Mouse (Mus musculus) frontal cortex, postnatal 36 days (tissue): ENCODE data around the gene Gm21976.
A peak's percentile ranks its signal among the peaks of the same experiment; 100 is the strongest.

Experiments used
- DNase-seq, 2 experiments: peaks; one replicate each; pipeline ENCODE4 v3.0.0; 2022; ENCODE audit warnings: low spot score in 2 of 2

Gene Gm21976

DNA sequence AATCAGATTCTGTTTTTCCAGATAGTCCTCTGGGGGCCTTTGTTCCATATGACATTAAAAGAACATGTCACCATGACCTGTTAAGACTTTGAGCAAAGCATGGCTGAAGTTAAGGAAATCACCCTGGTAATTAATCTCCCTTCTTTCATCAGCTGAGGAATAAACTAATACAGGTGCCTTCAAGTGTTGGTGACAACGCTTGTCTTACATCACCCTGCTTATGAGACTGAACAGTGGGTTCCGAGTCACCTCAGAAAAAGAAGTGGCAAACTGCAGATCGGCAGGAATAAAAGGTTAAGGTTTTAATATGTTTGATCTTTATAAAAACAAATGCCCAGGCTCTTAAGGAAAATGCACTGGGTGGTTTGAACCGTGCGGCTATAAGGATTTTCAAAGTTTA is at the start of gene Gm21976:
Gm21976 (plus strand) TSS at position 202 of the 400 bp plus-strand sequence.
- no peak for DNase-seq

DNA sequence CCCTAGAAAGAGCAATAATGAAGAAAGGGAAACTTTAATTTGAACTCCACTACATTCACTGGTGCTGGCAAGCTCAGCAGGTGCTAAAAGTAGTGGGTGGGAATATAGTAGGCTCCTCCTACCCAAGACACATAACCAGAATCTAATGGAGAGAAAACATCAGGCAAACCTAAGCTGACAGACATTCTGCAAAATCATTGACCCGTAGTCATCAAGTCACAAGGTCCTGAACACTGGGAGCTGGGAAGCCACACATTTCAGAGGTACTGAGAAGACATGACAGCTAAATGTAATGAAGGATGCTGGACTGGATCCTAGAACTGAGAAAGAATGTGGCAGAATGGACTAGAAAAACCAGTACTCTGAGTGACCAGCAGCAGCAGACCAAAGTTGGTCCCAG is 49.2 kb upstream of the Gm21976 start:
- no peak for DNase-seq

GRCm38 (mm10) chr13:98235451-98235850 is 44.2 kb upstream of the Gm21976 start:
- peak in 1 of 2 experiments; percentile 14 for DNase-seq

GRCm38 (mm10) chr13:98239978-98240641 is 39.6 kb upstream of the Gm21976 start:
- peak; percentile 81 to 90 for DNase-seq

GRCm38 (mm10) chr13:98241531-98242282 is 38.0 kb upstream of the Gm21976 start:
- DNase-seq = no peak

GRCm38 (mm10) chr13:98244571-98245350 is 34.9 kb upstream of the Gm21976 start:
- DNase-seq = no peak

DNA sequence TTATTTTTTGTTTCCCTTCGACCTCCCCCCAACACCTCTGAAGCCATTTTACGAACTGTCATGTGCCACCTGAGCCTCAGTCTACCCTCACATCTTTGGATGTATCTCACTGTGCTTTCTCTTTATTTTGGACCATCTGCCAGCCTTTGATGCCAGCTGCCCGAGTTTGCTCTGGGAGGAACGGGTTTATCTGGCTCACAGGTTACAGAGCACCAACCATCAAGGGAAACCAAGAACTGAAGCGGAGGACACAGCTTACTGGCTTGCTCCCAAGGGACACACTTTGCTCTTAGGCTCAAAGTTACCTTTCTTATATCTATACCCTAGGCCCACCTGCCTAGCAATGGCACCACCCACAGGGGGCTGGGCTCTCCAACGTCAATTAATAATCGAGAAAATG is 34.3 kb upstream of the Gm21976 start:
- no peak for DNase-seq

DNA sequence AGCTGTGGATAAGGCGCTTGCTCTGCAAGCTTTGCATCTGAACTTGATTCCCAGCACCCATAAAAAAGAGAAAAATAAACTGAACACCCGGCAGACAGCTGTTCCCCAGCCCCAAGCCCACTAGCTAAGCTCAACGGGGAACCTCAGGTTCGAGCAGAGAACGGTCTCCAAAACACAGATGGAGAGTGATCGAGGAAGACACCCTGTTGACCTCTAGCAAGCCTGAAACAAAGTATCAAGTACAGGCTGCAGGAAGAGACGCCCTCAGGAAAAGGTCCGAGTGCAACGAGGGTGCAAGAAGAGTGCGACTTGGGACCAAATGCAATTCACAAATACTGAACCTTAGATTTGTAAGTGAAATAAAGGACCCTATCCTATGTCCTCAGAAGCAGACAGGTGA is 30.1 kb upstream of the Gm21976 start:
- DNase-seq = no peak

GRCm38 (mm10) chr13:98254921-98255320 is 24.8 kb upstream of the Gm21976 start:
- peak; percentile 60 to 84 for DNase-seq

GRCm38 (mm10) chr13:98262636-98263457 is 16.8 kb upstream of the Gm21976 start, which contains the start of the genes Utp15 and Ankra2:
Utp15 (minus strand) TSS chr13:98263041.
Ankra2 (plus strand) TSS chr13:98263074.
- DNase-seq = peak; percentile 98 to 99

GRCm38 (mm10) chr13:98263458-98263987 is 16.2 kb upstream of the Gm21976 start:
- no peak for DNase-seq

DNA sequence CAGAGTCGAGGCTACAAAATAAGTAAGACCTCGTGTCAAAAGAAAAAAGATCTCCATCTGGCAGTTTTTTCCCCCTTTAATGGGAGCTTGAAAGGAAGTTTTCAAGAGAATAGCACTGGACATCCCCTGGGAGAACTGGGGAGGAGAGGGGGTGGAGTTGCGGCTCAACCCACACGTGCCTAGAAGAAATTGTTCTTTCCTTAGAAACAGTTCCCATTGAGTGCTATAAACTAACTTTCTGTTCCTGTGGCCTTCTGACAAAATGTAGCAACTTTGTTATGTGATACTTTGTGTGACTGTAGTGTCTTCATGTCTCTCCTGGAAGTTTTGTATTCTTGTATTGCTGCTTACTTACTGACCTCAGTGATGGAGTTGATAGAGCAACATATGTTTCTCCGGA is 15.6 kb upstream of the Gm21976 start:
- no peak for DNase-seq

GRCm38 (mm10) chr13:98274023-98274422 is 5.7 kb upstream of the Gm21976 start:
- no peak for DNase-seq

GRCm38 (mm10) chr13:98275646-98276045 is 4.0 kb upstream of the Gm21976 start:
- no peak for DNase-seq

GRCm38 (mm10) chr13:98276253-98276652 is 3.4 kb upstream of the Gm21976 start:
- no peak for DNase-seq

GRCm38 (mm10) chr13:98277501-98277900 is 2.2 kb upstream of the Gm21976 start:
- no peak for DNase-seq

DNA sequence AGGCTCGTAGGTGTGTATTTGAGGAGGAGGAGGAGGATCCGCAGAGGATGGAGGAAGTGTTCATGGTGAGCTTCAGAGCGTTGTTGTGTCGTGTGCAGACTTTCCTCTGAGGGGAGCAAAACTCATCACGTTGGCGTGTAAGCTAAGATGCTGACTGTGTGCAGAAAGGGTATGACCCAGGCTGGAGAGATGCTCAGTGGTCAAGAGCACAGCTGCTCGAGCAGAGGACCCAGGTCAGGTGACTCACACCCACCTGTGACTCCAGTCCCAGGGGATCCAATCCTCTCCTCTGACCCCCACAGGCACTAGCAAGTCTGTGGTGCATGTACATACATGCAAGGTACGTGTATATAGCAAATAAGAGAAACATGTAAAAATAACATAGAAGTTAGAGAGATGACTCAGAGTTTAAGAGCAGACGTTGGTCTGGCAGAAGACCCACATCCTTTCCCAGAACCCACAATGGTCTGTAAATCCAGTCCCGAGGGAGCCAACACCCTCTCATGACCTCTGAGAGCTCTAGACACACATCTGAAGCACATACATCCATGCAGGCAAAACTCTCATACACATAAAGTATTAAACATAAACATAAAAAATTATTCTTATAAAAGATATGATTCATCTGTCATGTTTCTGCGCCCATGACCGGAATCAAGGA is 1.4 kb downstream of the Gm21976 start:
- DNase-seq = no peak

- DNase-seq = no peak
Observed at GRCm38 (mm10) chr13:98290719-98291118, 11.0 kb downstream of the Gm21976 start.

DNA sequence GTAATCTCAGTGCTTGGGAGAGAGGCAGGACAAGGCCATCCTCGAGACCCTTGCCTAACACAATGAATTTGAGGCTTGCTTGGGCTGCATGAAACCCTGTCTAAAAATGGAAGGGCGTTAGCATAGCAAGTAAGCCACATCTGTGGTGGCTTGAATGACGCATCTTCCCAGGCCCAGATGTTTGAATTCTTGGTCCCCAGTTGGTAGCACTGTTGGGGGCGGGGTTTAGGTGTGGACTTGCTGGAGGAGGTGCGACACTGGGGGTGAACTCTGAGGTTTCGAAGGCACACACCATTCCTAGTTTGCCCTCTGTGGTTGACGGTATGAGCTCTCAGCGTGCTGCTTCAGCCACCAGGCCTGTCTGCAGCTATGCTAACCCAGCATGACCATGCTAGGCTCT is 12.0 kb downstream of the Gm21976 start:
- no peak for DNase-seq

GRCm38 (mm10) chr13:98296072-98296471 is 16.4 kb downstream of the Gm21976 start:
- DNase-seq = no peak
